Mouse (Mus musculus) heart, embryonic 14.5 days (tissue): ENCODE measurements around the gene Mrpl58. TPM values are rescaled to one million over a fixed set of nuclear protein-coding genes. Genes with fewer than 3 reads are reported as not detected.

Source experiments
- ATAC-seq: fragments of 200-750 bp; cut with Nextera tagmentation; 2 replicates; pipeline ENCODE4 v1.8.0; 2017; ENCODE audit warnings: low read depth, moderate TSS enrichment; ENCODE audit not compliant: insufficient number of reproducible peaks, insufficient read depth, low FRiP score
- H3K27ac ChIP-seq, 2 experiments: fragments of 200-500 bp in 1 of 2; fragments of 300-500 bp in 1 of 2; sonication (generic) in 1 of 2; replicated peaks in 1 of 2; 2 replicates each; pipeline ENCODE4 v1.5.1; 2012 to 2014; ENCODE audit warnings: low read depth in 2 of 2, low read length in 2 of 2, control low read depth in 1 of 2, mild to moderate bottlenecking in 1 of 2, mixed read lengths in 1 of 2; ENCODE audit not compliant: control insufficient read depth in 1 of 2, insufficient read depth in 1 of 2
- H3K27me3 ChIP-seq: fragments of 300-500 bp; sonication (generic); 2 replicates; pipeline ENCODE4 v1.6.1; 2014; ENCODE audit warnings: mild to moderate bottlenecking, low read length, control low read depth; ENCODE audit not compliant: control insufficient read depth, insufficient read depth
- H3K36me3 ChIP-seq: fragments of 300-500 bp; sonication (generic); 2 replicates; pipeline ENCODE4 v1.6.1; 2014; ENCODE audit warnings: mild to moderate bottlenecking, control low read depth, low read length, mixed read lengths; ENCODE audit not compliant: control insufficient read depth, insufficient read depth
- H3K4me1 ChIP-seq, 2 experiments: fragments of 200-500 bp in 1 of 2; fragments of 300-500 bp in 1 of 2; sonication (generic) in 1 of 2; 2 replicates each; pipeline ENCODE4 v1.6.1; 2012 to 2014; ENCODE audit warnings: low read length in 2 of 2, control low read depth in 1 of 2, mixed read lengths in 1 of 2; ENCODE audit not compliant: control insufficient read depth in 2 of 2, insufficient read depth in 2 of 2
- H3K4me2 ChIP-seq: fragments of 300-500 bp; sonication (generic); 2 replicates; pipeline ENCODE4 v1.6.1; 2014; ENCODE audit warnings: mild to moderate bottlenecking, low read length
- H3K4me3 ChIP-seq, 2 experiments: fragments of 200-500 bp in 1 of 2; fragments of 300-500 bp in 1 of 2; sonication (generic) in 1 of 2; 2 replicates each; pipeline ENCODE4 v1.5.1; 2012 to 2014; ENCODE audit warnings: low read length in 2 of 2, mild to moderate bottlenecking in 2 of 2, control low read depth in 1 of 2, low read depth in 1 of 2, moderate library complexity in 1 of 2; ENCODE audit not compliant: control insufficient read depth in 1 of 2, insufficient read depth in 1 of 2
- H3K9ac ChIP-seq: fragments of 300-500 bp; sonication (generic); 2 replicates; pipeline ENCODE4 v1.6.1; 2014; ENCODE audit warnings: mild to moderate bottlenecking, low read length
- H3K9me3 ChIP-seq: fragments of 300-500 bp; sonication (generic); 2 replicates; pipeline ENCODE4 v1.6.1; 2016; ENCODE audit warnings: low read length, control low read depth; ENCODE audit not compliant: control insufficient read depth
- WGBS: fragments of 180-500 bp; shearing (Covaris S2); extraction: QIAGEN DNeasy Blood & Tissue Kit; methylation state at CpG from one replicate; pipeline ENCODE4 v1.1.7; 2014; 5-methylcytosine and 5-hydroxymethylcytosine counted together
- polyA plus RNA-seq: library from polyadenylated mRNA; unstranded; fragments of >200 nt; fragmentation: Nextera tagmentation; extraction: Ambion mirVana; gene quantifications from 2 replicates; pipeline ENCODE4 v1.2.1, GENCODE M21; 2014

The Mrpl58 gene
- polyA plus RNA-seq, 1 experiment from 2014 or later = 195 TPM

- Histone ChIP-seq H3K9ac (no peak overlapping the region), H3K36me3 (peaks cover 83% of the 10 kb centered on the region), H3K9me3 (no peaks in the 10 kb centered on the region), H3K4me1 (peaks cover 5 to 7% of the 10 kb centered on the region in 2 experiments), H3K4me3 (no peak overlapping the region), H3K4me2 (no peak overlapping the region), H3K27ac (no peak overlapping the region), H3K27me3 (no peaks in the 10 kb centered on the region)
- 81% methylated on average over 7 of the region's 7 CpGs for WGBS
- no peak for ATAC-seq
These were observed 25.8 kb downstream of the Mrpl58 start for GRCm38 (mm10) chr11:115429307-115429706.

- 95% methylated on average over 6 of the region's 6 CpGs for WGBS
- H3K4me1 ChIP-seq = peaks cover 8 to 11% of the 10 kb centered on the region in 2 experiments
- no peak for ATAC-seq
- peaks cover 71% of the 10 kb centered on the region for H3K36me3 ChIP-seq
- no peak overlapping the region for H3K4me2 ChIP-seq
- H3K9me3 ChIP-seq = no peaks in the 10 kb centered on the region
- H3K27me3 ChIP-seq = no peaks in the 10 kb centered on the region
- no peak overlapping the region for H3K9ac ChIP-seq
- H3K4me3 ChIP-seq = no peak overlapping the region
- no peak overlapping the region for H3K27ac ChIP-seq
These were observed 27.0 kb downstream of the Mrpl58 start for GRCm38 (mm10) chr11:115430561-115430960.

GRCm38 (mm10) chr11:115432814-115433213 lies 29.3 kb downstream of the Mrpl58 start:
- no peak for ATAC-seq
- 59% methylated on average over 4 of the region's 4 CpGs for WGBS

GRCm38 (mm10) chr11:115433342-115433741 lies 29.8 kb downstream of the Mrpl58 start:
- no peaks in the 10 kb centered on the region for H3K9me3 ChIP-seq
- H3K4me1 ChIP-seq = peaks cover 6 to 12% of the 10 kb centered on the region in 2 experiments; a peak in 3 of 4 replicates
- no peak overlapping the region for H3K4me2 ChIP-seq
- no peak overlapping the region for H3K4me3 ChIP-seq
- 78% methylated on average over 6 of the region's 6 CpGs for WGBS
- no peak overlapping the region for H3K27ac ChIP-seq
- peaks cover 45% of the 10 kb centered on the region for H3K36me3 ChIP-seq
- ATAC-seq = no peak
- no peaks in the 10 kb centered on the region for H3K27me3 ChIP-seq
- H3K9ac ChIP-seq = no peak overlapping the region

More at GRCm38 (mm10) chr11:115432814-115433213, 29.3 kb downstream of the Mrpl58 start:
- no peaks in the 10 kb centered on the region for H3K9me3 ChIP-seq
- peaks cover 48% of the 10 kb centered on the region for H3K36me3 ChIP-seq
- H3K4me3 ChIP-seq = no peak overlapping the region
- no peak overlapping the region for H3K27ac ChIP-seq
- H3K4me1 ChIP-seq = peaks cover 8 to 16% of the 10 kb centered on the region in 2 experiments; a peak in 3 of 4 replicates
- no peaks in the 10 kb centered on the region for H3K27me3 ChIP-seq
- no peak overlapping the region for H3K4me2 ChIP-seq
- no peak overlapping the region for H3K9ac ChIP-seq

- Histone ChIP-seq H3K27me3 (no peaks in the 10 kb centered on the region), H3K4me2 (peak overlapping the region; percentile 81), H3K9me3 (peaks cover 7% of the 10 kb centered on the region), H3K4me1 (peaks cover 6 to 12% of the 10 kb centered on the region in 2 experiments; a peak in 3 of 4 replicates), H3K9ac (peak overlapping the region; percentile 72), H3K27ac (no peak overlapping the region), H3K4me3 (peak overlapping the region; percentile 38 to 42), H3K36me3 (peaks cover 21% of the 10 kb centered on the region)
- no peak; the same call in 1 of the 2 replicates for ATAC-seq
- 6% methylated on average over 31 of the region's 31 CpGs for WGBS
These were observed 32.2 kb downstream of the Mrpl58 start for GRCm38 (mm10) chr11:115435596-115436337.

GRCm38 (mm10) chr11:115437571-115438122 lies 34.1 kb downstream of the Mrpl58 start:
- H3K36me3 ChIP-seq = peaks cover 2% of the 10 kb centered on the region; the same call in 1 of the 2 replicates
- H3K4me1 ChIP-seq = peaks cover 6 to 12% of the 10 kb centered on the region in 2 experiments; a peak in 3 of 4 replicates
- H3K4me2 ChIP-seq = no peak overlapping the region
- WGBS = 73% methylated on average over 5 of the region's 5 CpGs
- no peak for ATAC-seq
- no peak overlapping the region for H3K27ac ChIP-seq
- H3K27me3 ChIP-seq = no peaks in the 10 kb centered on the region
- no peak overlapping the region for H3K4me3 ChIP-seq
- H3K9ac ChIP-seq = no peak overlapping the region
- H3K9me3 ChIP-seq = peaks cover 7% of the 10 kb centered on the region

- H3K4me2 ChIP-seq = no peak overlapping the region
- no peaks in the 10 kb centered on the region for H3K27me3 ChIP-seq
- no peak overlapping the region for H3K27ac ChIP-seq
- no peak for ATAC-seq
- H3K9me3 ChIP-seq = peaks cover 7% of the 10 kb centered on the region
- H3K4me1 ChIP-seq = peaks cover 6 to 12% of the 10 kb centered on the region in 2 experiments; a peak in 3 of 4 replicates
- H3K4me3 ChIP-seq = no peak overlapping the region
- WGBS = 74% methylated on average over 3 of the region's 3 CpGs
- H3K9ac ChIP-seq = no peak overlapping the region
- no peaks in the 10 kb centered on the region for H3K36me3 ChIP-seq
These were observed 35.8 kb downstream of the Mrpl58 start for GRCm38 (mm10) chr11:115439326-115439725.
